Mouse (Mus musculus) layer of hippocampus, adult 9-10 months (tissue): Measurements from ENCODE around the gene Slc29a1.

Experiments
- DNase-seq: peaks from one replicate; pipeline ENCODE4 v3.0.0; 2022; ENCODE audit warnings: low spot score

Gene Slc29a1

DNA sequence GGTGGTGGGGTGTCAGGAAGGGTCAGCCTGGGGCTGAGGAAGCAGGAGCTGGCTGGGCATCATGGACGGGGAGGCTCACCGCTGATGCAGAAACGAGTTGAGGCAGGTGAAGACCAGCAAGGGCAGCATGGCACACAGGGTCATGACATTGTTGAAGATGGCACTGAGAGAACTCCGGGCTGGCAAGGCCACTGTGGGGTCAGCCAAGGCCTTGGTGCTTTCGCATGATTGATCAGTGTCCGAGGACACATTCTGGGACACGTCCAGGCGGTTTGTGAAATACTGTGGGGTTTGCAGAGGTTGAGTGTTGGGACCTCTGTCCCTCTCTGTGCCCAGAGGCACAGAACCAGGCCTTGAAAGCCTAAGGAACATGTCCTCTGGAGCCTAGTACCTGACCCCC lies 9.6 kb downstream of the Slc29a1 start:
- no peak for DNase-seq

DNA sequence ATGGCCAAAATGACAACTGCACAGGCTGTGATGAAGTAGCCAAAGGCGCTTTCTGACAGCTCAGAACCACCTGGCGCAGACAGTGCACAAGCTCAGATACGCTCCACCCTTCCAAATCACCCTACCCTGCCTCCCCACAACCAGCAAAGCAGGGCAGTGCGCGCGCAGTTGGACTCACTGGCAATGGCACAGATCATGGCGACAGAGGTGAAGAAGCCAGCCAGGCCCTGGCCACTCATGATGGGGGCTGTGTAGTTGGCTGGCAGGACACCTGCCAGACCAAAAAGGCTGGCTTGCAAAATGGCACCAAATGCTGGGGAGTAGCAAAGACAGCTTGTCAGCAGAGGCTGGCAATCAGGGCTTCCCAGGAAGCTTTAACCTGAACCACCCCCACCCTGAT lies 10.2 kb downstream of the Slc29a1 start:
- DNase-seq: no peak

DNA sequence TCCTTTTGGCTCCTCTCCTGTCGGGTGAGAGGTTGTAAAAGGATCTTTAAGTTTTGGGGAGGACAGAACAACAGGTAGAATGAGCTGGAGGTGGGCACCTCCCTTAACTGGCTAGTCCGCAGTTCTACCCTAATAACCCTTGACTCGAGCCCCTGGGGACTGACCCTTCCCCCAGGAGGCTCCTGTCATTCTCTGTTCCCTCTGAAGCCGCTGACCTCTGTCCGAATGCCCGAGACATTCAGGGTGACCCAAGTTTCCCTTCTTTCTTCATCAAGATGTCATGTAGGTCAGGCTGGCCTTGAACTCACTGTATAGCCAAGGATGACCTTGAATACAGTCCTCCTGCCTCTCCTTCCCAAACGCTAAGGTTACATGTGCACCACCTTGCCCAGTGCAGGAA lies 11.0 kb downstream of the Slc29a1 start:
- no peak for DNase-seq

DNA sequence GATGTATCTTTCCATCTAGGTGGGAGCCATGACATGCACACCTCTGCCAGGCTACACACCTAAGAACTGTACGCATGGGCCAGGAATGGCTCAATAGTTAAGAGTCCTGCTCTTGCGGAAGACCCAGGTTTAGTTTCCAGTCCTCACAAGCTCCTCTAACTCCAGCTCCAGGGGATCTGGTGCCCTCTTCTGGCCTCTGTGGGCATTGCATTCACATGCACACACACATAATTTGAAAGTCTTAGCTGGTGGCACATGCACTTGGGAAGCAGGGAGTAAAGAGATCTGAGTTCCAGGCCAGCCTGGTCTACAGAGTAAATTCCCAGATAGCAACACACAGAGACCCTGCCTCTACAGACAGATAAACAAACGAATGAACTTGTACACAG lies 13.0 kb downstream of the Slc29a1 start:
- DNase-seq: no peak

DNA sequence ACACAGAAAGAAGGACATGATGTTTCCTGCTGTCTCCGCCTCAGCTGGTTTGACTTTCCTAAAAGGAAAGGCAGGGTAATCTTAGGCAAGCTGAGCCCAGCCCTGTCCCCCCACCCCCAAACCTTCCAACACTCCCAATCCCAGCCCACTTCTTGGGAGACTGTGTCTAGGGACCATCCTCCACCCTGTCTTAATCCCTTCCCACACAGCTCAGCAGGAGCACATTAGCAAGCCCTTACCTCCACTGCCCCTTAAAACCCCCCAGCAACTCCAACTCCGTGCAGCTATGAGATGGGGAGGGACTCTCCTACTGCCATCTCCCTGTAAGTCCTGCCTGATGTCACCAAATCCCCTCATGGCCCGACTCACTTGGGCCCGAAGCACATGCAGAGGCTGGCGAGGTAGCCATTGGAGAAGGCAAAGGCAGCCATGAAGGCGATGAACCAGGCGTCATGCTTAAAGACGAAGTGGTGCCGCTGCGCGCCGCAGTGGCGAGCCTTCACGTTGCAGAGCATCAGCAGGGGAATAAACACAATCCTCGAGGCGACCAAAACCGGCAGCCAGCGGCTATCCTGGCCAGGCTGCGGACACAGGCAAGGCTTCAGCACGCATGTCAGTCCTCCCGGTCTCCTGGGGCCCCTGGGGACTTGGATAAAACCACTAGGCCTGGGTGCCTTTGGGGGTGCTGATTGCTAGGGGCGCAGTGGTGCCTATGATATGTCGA lies 13.5 kb downstream of the Slc29a1 start:
- DNase-seq: no peak

DNA sequence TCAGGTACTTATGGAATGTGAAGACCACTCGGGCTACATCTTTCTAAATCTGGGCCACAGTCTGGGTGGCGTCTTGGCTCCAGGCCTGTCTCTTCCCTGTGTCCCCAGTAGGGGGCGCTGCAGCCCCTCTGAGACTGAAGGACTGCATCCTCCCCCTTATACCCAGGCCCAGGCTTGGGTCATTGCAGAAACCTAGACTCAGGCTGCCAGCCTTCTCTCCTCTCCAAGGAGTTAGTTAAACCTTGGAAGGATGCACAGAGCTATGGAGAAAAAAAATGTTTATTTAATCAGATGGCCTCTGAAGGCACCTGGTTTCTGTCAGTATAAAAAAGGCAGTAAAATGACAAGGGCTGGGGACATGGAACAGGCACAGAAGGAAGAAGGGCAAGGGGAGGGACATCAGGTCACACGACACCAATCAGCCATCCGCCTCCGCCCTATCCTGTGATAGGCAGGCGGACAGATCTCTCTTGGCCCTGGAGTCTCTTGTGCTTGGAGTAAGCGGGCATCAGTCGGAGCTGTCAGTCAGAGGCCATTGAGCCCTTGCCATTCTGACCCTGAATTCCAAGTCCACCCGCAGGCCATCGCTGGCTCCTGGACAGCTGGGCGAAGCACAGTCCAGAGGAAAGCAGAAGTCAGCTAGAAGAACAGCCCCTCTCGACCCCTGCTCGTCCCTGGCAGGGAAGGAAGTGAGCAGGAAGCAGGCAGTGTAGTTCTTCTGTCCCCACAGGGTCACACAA lies 14.3 kb downstream of the Slc29a1 start:
- peak; percentile 67 for DNase-seq

DNA sequence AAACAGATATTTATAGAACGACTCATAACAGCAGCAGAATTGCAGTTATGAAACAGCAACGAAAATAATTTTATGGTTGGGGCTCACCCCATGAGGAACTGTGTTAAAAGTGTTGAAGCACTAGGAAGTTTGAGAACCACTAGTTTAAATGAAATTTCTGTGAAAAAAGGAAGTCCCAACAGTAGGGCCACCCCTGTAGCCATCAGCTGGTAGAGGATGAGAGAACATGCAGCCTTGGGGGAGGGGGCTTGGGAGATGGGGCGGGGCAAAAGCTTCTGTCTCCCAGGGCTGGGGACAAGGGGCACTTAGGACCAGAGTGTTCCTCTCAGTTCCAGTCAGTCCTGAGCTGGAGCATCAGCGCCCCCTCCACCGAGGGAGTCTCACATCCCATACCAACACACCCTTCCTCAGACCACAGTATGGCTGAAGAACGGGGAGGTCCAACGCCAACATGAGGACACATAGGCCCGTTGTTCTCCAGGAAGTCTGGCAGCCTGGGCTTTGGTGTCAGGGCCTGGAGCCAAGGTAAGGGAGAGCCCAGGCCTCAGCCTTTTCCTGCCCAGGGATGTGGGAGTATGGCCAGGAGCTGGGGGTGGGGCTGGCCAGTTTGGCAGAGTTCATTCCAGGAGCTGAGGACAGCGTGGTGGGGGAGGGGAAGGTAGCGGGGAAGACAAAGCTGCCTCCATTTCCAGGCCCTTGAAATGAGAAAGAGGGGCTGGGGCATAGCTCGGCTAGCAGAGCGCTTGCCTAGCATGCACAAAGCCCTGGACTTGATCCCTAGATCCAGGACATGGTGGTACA lies 15.1 kb downstream of the Slc29a1 start:
- no peak for DNase-seq

DNA sequence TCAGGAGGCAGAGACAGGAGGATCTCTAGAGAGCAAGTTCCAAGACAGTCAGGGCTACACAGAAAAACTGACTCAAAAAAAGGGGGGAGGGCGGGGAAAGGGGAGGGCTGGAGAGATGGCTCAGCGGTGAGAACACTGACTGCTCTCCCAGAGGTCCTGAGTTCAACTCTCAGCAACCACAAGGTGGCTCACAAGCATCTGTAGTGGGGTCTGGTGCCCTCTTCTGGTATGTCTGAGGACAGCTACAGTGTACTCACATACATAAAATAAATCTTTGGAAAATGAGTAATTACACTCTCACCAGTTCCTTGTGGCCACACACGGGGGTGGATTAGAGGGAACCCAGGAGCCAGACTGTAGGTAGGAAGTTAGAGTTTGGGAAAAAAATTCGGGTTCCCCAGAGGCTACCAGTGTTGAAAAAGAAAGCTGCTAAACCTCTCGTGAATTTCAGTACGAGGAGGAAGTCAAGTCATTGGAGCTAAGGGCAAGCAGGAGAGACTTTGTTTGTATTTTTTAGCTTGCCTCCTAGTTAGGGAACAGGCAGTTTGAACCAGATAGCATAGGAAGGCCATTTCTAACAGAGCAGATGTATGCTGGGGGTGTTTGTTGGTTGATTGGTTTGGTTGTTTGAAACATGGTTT lies 16.6 kb downstream of the Slc29a1 start:
- DNase-seq: no peak

DNA sequence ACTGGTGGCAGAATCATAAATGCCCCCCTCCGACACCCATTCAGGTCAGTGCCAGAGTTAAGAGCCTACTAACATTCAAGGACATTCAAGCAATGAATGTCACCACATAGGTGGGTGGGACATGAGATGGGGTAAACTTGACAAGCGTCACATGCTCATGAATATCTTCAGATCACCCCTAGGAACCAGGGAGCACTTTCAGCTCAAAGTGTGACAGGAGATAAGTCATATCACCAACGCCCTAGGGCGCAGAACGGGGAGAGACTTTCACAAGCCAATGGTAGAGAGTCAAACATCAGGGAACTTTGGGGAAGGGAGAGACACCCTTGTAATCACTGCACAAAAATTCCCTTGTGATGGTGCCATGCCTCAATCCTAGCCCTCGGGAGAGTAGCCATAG lies 17.2 kb downstream of the Slc29a1 start:
- no peak for DNase-seq

DNA sequence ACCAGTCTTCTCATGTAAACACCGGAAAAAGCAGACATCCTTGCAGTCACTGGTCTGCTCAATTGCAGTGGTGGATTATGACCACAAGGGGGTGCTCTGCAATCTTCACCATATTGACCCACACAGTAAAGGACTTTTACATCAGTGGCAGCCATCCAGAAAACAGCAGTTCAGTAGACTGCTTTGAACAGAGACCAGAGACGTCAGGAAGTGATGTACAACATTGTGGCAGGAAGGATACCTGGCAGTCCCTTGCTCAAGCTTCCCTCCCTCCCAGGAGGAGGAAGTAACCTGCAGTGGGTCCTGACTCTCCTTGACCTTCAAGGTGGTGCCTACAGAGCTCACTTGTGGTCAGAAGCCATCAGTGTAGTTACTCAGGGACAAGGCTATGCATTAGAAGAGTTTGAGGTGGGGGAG lies 17.8 kb downstream of the Slc29a1 start:
- DNase-seq: peak; percentile 76

DNA sequence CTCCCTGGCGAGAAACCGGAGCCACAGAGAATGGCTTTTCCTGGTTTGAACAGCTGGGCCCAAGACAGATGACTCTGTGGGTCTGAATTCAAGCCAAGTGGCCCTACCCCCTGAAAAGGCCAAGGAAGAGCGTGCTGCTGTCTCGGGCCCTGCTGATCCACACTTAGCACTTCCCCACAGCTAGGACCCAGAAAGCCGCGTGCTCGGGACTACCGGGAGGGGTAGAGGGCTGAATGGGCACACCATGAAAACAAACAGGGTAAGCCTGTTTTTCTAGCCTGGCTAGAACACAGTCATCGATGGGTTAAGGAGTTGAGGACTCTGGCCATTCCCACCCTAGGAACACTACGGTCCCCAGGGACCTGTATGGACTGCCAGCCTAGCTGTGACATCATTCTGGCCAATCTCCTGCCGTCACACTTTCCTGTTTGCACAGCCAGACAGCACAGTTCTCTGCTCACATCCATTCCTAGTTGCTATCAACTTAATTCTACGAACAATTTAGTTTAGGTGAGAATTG lies 18.4 kb downstream of the Slc29a1 start:
- no peak for DNase-seq

DNA sequence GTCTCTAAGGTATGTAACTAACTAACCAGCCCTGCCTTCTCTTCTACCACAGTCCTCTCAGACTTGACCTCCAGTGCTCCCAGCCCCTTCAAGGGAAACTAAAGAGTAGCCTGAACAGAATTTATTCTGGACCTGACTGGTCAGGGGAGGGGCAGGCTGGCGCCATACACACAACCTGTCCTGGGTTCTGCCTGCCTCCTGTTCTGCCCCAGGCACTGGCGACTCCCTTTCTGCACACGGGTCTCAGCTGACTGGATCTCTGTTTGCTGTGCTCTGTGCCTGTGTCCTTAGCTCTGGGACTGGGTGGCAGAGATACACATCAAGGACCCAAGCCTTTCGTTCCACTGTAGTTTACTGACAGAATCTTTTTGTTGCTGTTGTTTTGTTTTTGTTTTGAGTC lies 19.9 kb downstream of the Slc29a1 start:
- no peak for DNase-seq

DNA sequence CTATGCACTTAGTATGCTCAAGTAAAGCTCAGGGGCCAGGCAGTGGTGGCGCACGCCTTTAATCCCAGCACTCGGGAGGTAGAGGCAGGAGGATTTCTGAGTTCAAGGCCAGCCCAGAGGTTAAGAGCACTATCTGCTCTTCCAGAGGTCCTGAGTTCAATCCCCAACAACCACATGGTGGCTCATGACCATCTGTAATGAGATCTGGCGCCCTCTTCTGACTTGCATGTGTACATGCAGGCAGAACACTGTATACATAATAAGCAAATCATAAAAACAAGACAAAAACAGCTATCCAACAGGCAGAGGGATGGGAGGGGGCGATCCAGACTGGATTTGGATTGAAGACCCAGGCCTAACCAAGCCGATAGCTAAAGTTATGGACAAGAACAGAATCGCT lies 20.6 kb downstream of the Slc29a1 start:
- DNase-seq: no peak

DNA sequence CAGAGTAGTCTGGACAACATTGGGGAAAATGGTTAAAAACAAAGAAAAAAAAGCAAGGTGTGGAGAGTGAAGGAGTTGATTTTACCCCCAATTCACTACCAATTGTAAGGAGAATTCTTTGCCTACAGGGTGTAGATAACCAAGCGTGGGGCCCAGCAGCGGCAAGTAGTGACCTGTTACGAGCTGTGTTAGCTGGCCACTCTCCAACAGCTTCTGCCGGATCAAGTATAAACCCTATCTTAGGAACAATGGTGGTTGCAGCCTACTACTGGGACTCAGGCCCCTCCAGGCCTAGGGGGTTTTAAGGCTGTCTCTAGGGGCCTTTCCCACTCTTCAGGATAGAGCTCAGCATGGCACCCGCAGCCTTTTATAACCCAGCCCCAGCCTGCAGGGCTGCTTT lies 21.2 kb downstream of the Slc29a1 start:
- DNase-seq: no peak

DNA sequence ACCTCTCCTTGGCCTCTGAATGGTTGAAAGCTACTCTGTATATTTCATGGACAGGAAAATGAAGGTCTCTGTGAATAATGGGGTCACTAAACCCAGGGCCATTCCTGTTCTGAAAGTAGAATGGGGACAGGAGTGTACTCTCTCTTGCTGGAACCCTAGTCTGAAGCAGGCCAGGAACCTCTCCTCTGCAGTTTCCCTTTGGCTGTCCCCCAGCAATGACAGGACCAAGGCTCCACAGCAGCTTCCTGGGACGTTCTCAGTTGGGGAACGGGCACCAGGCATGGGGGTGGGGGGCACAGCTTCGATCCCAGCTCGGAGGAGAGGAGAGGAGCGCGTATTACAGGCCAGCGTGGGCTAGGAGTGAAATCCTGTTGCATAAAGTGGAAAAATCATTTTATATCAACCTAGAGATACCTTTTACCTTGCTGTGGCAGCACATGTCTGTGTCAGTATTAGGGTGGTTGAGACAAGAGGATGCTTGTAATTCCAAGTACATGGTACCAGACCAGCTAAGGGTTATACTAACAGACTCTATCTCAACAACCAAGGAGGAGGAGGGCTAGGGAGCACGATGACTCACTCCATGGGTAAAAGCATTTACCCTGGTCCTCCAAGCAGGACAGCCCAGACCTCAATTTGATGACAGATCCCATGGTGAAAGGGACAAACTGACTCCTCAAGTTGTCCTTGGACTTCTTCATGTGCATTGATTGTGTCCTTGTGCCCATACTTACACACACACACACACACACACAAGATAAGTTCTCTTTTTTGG lies 24.1 kb downstream of the Slc29a1 start:
- no peak for DNase-seq

DNA sequence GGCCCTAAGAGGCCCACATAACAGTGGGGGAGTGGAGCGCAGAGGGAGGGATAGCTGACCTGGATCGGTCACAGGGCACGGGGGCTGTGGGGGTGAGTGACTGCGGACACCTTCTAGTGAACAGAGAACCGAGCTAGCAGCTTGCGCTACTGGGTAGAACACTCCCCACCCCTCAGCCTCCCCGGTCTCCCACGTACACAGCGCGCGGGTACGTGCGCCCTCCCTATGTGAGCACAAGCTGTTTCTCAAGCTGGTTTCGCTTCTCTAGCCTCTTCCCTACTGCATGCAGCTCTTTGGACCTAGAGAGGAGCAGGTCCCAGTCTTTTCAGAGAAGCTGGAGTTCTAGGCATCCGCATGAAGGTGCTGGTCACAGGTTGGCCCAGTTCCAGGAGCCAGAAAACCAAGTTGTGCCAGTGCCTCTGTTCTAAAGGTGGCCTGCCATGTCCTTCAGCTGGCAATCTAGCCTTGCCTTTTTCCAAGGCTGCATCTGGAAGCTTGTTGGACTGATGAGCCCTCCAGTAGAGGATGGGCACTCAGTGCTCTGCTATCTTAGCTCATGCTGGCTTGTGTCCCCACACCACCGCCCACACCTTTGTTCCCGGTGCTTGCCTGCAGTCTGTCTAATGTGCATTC lies 25.2 kb downstream of the Slc29a1 start:
- DNase-seq: peak; percentile 77

DNA sequence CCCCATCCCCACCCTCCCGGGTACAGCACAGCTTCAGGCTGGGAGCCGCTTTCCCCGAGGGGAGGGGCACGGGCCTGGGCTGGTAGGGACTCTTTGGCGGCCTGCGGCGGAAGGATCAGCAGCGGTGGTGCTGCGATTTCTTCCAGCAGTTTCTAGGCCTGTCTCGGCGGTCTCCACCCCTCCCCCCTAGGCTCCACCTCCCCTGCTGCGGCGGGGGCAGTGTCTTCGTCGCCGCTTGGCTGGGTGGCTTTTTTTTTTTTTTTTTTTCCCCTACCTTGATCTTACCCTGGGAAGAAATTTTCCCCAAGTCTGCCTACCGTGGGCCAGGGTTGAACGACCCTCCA lies 25.7 kb downstream of the Slc29a1 start:
- peak; percentile 93 for DNase-seq

DNA sequence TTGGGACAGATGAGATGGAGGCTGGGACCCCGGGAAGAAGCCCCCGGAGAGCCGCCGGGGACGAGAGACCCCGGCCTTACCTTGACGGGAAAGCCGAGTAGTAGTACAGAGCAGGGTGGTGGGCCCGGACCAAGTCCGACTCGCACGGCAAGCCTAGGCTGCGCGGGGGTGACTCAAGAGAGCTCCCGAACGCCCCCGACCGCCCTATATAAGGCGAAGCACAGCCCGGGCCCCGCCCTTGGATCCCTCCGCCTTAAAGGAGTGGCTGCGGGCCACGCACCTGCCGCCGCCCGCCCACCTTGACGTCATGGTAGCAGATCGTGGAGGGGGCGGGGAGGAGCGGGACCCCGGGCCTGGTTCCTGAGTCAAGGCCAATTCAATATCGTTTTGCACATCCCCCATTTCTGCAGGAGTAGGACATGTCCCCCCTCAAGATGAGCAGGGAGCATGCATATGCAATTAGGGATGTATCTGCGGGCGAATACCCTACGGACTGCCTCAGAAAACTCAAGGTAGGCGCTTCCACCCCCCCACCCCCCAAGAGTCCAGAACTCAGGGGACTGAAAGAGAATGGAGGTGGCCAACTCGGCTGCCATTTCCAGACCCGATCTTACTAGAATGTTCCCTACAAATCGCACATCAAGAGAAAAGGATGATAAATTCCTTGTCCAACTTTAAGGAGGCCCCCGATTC lies 26.2 kb downstream of the Slc29a1 start, which contains the start of gene Hsp90ab1:
Gene Hsp90ab1, minus strand, starts transcription at position 185 of the 693 bp plus-strand sequence.
- peak; percentile 96 for DNase-seq

DNA sequence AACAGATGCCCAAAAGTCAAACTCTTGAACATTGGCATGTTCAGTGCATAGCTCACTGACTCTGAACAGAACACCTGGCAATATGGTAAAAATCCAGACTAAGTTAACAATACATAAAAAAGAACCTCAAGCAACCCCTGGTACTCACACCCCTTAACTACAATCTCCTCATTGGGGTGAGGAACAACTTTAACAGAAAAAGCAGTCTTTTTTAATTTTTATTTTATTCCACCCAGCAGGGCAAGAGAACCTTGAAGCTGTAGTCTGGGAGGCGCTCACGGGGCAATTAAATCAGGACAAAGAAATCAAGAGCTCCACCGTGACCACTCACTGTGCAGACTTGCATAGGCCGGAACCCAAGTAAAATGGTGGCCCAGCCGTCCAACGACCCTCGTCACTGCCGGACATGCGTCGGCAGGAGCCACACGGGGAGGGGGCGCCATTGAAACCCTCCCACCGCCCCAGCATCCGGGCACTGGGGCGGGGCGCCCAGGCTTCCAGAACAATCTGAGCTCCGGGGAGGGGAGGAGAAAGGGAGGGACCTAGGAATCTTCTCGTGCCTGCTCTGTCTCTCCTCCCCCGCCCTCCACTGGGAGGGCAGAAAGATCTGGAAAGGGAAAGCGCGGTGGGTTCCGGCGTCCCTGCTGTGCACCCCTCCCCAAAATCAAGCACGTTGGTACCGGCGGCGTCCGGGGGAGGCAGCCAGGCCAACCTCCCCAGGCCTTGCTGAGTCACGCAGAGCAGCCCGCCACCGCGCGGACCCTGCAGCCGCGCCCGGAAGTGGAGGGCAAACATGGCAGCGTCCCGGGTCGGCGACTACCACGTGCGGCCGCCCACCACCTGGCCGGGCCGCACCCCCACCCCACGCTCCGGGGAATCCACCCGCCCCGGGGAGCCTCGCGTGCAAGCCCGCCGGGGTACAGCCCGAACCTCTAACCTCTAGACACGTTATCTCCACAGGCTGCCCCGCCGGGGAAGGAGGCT lies 27.0 kb downstream of the Slc29a1 start:
- no peak for DNase-seq
